Mouse (Mus musculus) stomach, embryonic 16.5 days (tissue): ENCODE data around the gene Abcc1. TPM values are rescaled to one million over a fixed set of nuclear protein-coding genes. Genes with fewer than 3 reads are reported as not detected.

ENCODE experiments used
- ATAC-seq: fragments of 200-750 bp; cut with Nextera tagmentation; 2 replicates; pipeline ENCODE4 v1.8.0; 2017; ENCODE audit warnings: moderate number of reproducible peaks, moderate TSS enrichment; ENCODE audit not compliant: insufficient read depth, low FRiP score
- H3K27ac ChIP-seq: fragments of 300-500 bp; sonication (generic); 2 replicates; pipeline ENCODE4 v1.5.1; 2014; ENCODE audit warnings: low read length
- H3K27me3 ChIP-seq: fragments of 300-500 bp; sonication (generic); 2 replicates; pipeline ENCODE4 v1.6.1; 2014; ENCODE audit warnings: low read length, control low read depth, mixed read lengths; ENCODE audit not compliant: control insufficient read depth, insufficient read depth
- H3K36me3 ChIP-seq: fragments of 300-500 bp; sonication (generic); 2 replicates; pipeline ENCODE4 v1.6.1; 2014; ENCODE audit warnings: low read length; ENCODE audit not compliant: control insufficient read depth, insufficient read depth
- H3K4me1 ChIP-seq: fragments of 300-500 bp; sonication (generic); 2 replicates; pipeline ENCODE4 v1.6.1; 2014; ENCODE audit warnings: low read length, control low read depth, mixed read lengths; ENCODE audit not compliant: control insufficient read depth, insufficient read depth
- H3K4me2 ChIP-seq: fragments of 300-500 bp; sonication (generic); 2 replicates; pipeline ENCODE4 v1.6.1; 2014; ENCODE audit warnings: low read depth, low read length, mixed read lengths
- H3K4me3 ChIP-seq: fragments of 300-500 bp; sonication (generic); replicated peaks from 2 replicates; pipeline ENCODE4 v1.5.1; 2014; ENCODE audit warnings: mild to moderate bottlenecking, low read length
- H3K9ac ChIP-seq: fragments of 300-500 bp; sonication (generic); 2 replicates; pipeline ENCODE4 v1.6.1; 2014; ENCODE audit warnings: low read length
- H3K9me3 ChIP-seq: fragments of 300-500 bp; sonication (generic); replicated peaks from 2 replicates; pipeline ENCODE4 v1.6.1; 2016; ENCODE audit warnings: low read length, control low read depth; ENCODE audit not compliant: control insufficient read depth
- WGBS: fragments of 180-500 bp; shearing (Covaris S2); extraction: QIAGEN DNeasy Blood & Tissue Kit; methylation state at CpG from one replicate; pipeline ENCODE4 v1.1.7; 2014; 5-methylcytosine and 5-hydroxymethylcytosine counted together
- polyA plus RNA-seq: library from polyadenylated mRNA; unstranded; fragments of >200 nt; fragmentation: Nextera tagmentation; extraction: Ambion mirVana; gene quantifications from 2 replicates; pipeline ENCODE4 v1.2.1, GENCODE M21; 2015

Gene Abcc1
- polyA plus RNA-seq, 1 experiment from 2014 or later = 13.6 TPM

DNA sequence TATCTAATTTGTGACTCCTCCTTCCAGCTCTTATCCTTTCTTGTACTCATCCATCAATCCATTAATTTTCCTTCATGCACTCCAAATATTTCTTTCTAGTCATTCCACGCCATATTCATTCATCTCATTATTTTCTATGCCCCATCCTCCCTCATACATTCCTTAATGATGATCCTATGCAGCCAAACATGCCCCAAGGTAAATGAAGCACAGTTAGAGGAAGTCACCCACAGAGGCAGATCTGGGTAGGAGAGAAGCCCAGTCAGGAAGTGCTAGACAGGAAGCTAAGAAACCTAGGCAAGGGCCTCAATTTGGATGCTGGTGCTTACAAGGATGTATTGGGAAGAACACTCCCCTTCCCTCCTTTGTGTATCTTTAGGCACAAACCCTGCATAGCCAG, 121.9 kb downstream of the Abcc1 start:
- Histone ChIP-seq H3K27ac (no peak overlapping the region), H3K4me2 (no peak overlapping the region), H3K9ac (no peak overlapping the region), H3K27me3 (no peaks in the 10 kb centered on the region), H3K4me1 (no peaks in the 10 kb centered on the region), H3K36me3 (no peaks in the 10 kb centered on the region), H3K4me3 (no peak overlapping the region), H3K9me3 (no peaks in the 10 kb centered on the region)
- no peak for ATAC-seq
- WGBS = 63% methylated on average over 1 of the region's 1 CpGs

DNA sequence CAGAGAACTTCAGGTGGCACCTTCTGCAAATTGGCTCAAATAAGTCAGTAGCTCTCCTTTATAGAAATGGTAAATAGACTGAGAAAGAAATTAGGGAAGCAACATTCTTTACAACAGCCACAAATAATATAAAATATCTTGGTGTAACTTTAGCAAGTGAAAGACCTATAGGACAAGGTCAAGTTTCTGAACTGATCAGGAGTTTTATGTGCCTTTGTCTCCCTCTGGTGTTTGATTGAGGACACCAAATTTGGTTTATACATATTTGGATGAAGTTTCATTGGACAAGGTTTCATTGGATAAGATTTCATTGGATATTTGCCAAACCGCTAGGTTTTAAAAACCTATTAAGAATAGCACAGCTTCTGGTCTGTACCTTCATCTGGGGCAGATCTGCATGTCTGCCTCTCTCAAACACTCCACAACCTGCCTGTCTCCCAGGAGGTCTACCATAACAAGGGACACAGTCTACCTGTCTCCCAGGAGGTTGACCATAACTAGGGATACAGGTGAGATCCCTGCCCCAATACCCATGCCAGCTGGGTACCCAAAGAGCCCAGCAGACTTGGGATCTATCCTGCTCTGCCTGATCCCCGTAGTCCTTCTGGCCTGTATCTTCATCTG, 132.2 kb downstream of the Abcc1 start:
- no peaks in the 10 kb centered on the region for H3K36me3 ChIP-seq
- no peak for ATAC-seq
- 75% methylated on average over 2 of the region's 2 CpGs for WGBS

DNA sequence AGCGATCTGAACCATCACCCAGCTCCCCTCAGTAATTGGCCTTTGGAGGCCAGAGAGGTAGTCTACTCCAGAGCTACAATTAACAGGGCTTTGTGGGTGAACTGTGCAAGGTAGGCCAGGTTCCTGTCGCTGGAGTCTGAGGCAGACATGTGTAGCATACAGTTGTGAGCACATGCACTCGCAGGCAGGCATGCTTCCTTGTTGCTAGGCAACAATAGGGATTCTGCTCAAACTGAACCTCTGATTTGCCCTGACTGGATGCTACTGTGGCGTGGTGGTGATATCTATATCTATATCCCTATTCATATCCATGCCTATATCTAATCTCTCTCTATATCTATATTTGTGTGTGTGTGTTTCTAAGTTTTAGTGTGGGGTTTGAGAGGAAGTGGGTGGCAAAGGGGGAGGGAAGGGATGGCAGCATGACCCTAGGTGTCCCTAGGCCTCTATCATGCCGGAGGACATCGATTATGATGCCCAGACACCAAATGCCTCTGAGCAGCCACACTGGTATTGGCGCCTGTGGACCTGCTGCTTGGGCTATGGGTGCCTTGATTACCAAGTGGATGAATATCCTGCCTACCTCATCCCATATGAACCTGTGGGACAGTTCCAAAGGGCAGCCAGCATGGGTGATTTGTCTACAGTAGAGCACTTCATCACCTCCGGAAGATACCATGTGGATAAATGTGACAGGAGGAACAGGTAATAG, 140.4 kb downstream of the Abcc1 start:
- WGBS = 77% methylated on average over 8 of the region's 8 CpGs
- no peak overlapping the region for H3K4me2 ChIP-seq

More for the DNA sequence above, 132.2 kb downstream of the Abcc1 start:
- Histone ChIP-seq H3K27me3 (no peaks in the 10 kb centered on the region), H3K4me1 (no peaks in the 10 kb centered on the region), H3K9ac (no peak overlapping the region), H3K4me3 (no peak overlapping the region), H3K27ac (no peak overlapping the region), H3K9me3 (no peaks in the 10 kb centered on the region), H3K4me2 (no peak overlapping the region)

DNA sequence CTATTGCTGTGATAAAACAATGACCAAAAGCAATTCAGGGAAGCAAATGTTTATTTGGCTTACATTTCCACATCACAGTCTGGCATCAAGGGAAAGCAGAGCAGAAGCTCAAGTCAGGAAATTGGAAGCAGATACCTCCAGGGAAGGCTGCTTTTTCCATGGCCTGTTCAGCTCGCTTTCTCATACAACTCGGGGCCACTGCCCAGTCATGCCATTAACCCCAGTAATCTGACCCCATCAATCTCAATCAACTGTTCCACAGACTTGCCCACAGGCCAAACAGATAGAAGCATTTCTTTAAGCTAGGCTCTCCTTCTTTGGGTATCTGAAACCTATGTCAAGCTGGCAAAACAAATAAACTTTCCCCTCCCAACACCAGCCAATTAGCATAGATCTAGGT, 145.1 kb downstream of the Abcc1 start:
- no peaks in the 10 kb centered on the region for H3K27me3 ChIP-seq
- no peak overlapping the region for H3K27ac ChIP-seq
- no peak for ATAC-seq
- H3K4me3 ChIP-seq = no peak overlapping the region
- H3K4me1 ChIP-seq = no peaks in the 10 kb centered on the region
- H3K4me2 ChIP-seq = no peak overlapping the region
- H3K9me3 ChIP-seq = no peaks in the 10 kb centered on the region
- no peaks in the 10 kb centered on the region for H3K36me3 ChIP-seq
- H3K9ac ChIP-seq = no peak overlapping the region
- 10% methylated on average over 2 of the region's 2 CpGs for WGBS

More for the DNA sequence above, 140.4 kb downstream of the Abcc1 start:
- Histone ChIP-seq H3K4me3 (no peak overlapping the region), H3K36me3 (no peaks in the 10 kb centered on the region), H3K4me1 (no peaks in the 10 kb centered on the region), H3K9ac (no peak overlapping the region), H3K27ac (no peak overlapping the region), H3K27me3 (no peaks in the 10 kb centered on the region), H3K9me3 (no peaks in the 10 kb centered on the region)
- ATAC-seq = no peak

Other genes with a start within 250 kb of the Abcc1 start
- 78.9 and 87.3 TPM in 2 replicates for gene Nde1, start 198.3 kb upstream of the Abcc1 start, polyA plus RNA-seq
- gene Marf1, start 198.2 kb upstream of the Abcc1 start, polyA plus RNA-seq = 14.3 and 14.8 TPM in 2 replicates
- gene Myh11, start 70.2 kb upstream of the Abcc1 start, polyA plus RNA-seq = 294 and 300 TPM in 2 replicates
- gene Fopnl, start 44.2 kb upstream of the Abcc1 start, polyA plus RNA-seq = 153 and 154 TPM in 2 replicates
- not detected in 2 replicates for gene A630010A05Rik, start 200.8 kb downstream of the Abcc1 start, polyA plus RNA-seq